Mouse (Mus musculus) gastrocnemius, postnatal 4 days (tissue): ENCODE measurements at regions not wholly inside any gene's neighbourhood (a gene's known extent, or its start where the extent isn't known, plus 50 kb on each side); places are given as distances from the start of the nearest gene placed in this dataset.

Experiments used
- DNase-seq, 2 experiments: peaks; one replicate each; pipeline ENCODE4 v3.0.0; 2021 to 2022; ENCODE audit warnings: low spot score in 2 of 2, mixed read lengths in 2 of 2

DNA sequence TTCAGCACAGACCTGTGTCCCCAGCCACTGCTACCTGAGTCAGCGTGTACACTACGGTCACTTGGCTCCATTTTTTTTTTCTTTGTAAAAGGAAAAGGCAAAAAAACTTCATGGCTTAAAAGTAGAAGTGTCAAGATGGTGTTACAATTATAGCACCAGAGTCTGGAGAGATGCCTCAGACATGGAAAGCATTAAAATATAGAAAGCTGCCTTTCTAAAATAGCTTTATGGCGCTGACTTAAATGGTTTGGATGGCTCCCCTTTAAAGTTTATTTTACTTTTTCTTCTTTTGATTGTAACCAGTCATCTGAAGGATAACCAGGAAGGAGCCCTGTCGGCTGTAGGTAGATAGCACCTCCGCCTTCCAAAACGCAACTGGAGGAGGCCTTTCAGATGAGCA lies 79.0 kb upstream of the Jade1 start:
- DNase-seq = no peak

GRCm38 (mm10) chr3:41472586-41472985 lies 82.9 kb upstream of the Jade1 start:
- DNase-seq = no peak

GRCm38 (mm10) chr3:41469106-41469505 lies 86.4 kb upstream of the Jade1 start:
- DNase-seq = no peak

GRCm38 (mm10) chr3:41467857-41468256 lies 87.7 kb upstream of the Jade1 start:
- no peak for DNase-seq

GRCm38 (mm10) chr3:41465893-41466292 lies 89.6 kb upstream of the Jade1 start:
- DNase-seq = no peak

- DNase-seq = peak in 1 of 2 experiments; percentile 11
Observed at GRCm38 (mm10) chr3:41462953-41463644, 92.4 kb upstream of the Jade1 start.

- DNase-seq = no peak
Observed at GRCm38 (mm10) chr3:41460131-41460530, 95.4 kb upstream of the Jade1 start.

- DNase-seq = no peak
Observed at GRCm38 (mm10) chr3:41458156-41458555, 97.4 kb upstream of the Jade1 start.

DNA sequence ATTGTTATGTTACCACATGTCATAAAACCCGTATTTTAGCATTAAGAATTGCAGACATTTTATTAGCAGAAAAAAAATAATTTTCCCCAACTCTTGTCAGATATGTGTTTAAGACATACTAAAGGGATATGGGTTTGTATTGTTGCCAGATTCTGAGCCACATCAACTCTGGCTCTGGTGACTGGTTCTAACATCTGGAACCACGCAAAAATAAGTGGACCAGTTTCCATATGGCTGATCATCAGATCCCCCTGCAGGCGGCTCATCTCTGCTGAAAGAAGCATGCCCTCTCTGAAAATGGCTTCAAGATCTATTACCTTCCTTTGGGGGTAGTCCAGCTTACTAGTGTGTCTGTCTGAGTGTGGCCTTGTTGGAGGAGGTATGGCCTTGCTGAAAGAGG lies 102.0 kb upstream of the Jade1 start:
- no peak for DNase-seq

GRCm38 (mm10) chr3:41452716-41453090 lies 102.8 kb upstream of the Jade1 start:
- DNase-seq = no peak

DNA sequence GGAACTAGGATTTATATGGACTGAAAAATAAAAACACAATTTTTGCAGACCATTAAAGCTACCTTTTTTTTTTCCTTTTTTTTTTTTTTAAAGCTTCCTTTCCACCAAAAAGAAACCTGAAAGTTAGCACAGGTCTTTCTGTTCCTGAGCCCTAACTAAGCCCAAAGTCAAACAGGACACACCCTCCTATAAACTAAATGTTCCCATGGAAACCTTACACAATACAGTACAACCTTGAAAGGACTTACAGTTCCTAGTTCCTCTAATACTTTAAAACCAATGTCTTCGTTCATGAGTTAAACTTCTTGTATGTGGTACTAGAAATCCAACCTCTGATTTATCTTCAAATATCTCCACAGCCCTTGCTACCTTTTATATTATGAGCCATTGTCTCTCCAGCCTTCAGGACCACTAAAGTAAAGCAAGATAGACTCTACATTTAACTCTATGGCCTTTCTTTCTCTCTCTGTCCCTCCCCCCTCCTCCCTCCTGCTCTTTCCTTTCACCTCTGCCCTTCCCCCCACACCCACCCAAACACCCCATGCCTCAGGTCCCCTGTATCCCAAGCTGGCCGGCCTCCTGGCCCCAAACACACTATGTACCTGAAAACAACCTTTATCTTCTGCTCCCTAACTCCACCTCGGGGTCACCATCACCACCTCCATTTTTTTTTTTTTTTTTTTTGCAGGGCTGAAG lies 103.4 kb upstream of the Jade1 start:
- no peak for DNase-seq

DNA sequence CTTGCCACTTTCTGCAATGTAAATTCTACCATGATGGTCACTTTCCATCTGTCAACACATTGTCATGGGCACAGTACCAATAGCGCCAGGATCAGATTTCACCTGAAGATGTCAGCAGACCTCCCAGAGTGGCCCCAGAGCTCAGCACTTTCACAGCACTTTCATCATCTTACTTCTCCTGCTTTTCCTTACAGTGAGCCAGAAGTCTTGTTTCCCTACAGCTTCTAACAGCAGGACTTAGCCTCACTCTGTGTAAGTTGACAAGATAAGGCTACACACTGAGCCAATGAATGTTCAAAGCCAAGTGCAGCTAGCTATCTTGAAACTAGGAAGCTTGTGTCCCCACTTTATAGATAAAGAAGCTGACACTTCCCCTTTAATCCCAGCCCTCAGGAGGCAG lies 104.8 kb upstream of the Jade1 start:
- DNase-seq = no peak

GRCm38 (mm10) chr3:41444243-41444753 lies 111.2 kb upstream of the Jade1 start:
- no peak for DNase-seq

- no peak for DNase-seq
Observed at GRCm38 (mm10) chr3:41436238-41436637, 119.3 kb upstream of the Jade1 start.

- no peak for DNase-seq
Observed at GRCm38 (mm10) chr3:41433106-41433505, 122.4 kb upstream of the Jade1 start.

GRCm38 (mm10) chr3:41432376-41432775 lies 123.2 kb upstream of the Jade1 start:
- DNase-seq = no peak

- DNase-seq = no peak
Observed at GRCm38 (mm10) chr3:41430191-41430590, 125.3 kb upstream of the Jade1 start.

- no peak for DNase-seq
Observed at GRCm38 (mm10) chr3:41426946-41427345, 128.6 kb upstream of the Jade1 start.

- no peak for DNase-seq
Observed at GRCm38 (mm10) chr3:41425863-41426262, 129.7 kb upstream of the Jade1 start.

DNA sequence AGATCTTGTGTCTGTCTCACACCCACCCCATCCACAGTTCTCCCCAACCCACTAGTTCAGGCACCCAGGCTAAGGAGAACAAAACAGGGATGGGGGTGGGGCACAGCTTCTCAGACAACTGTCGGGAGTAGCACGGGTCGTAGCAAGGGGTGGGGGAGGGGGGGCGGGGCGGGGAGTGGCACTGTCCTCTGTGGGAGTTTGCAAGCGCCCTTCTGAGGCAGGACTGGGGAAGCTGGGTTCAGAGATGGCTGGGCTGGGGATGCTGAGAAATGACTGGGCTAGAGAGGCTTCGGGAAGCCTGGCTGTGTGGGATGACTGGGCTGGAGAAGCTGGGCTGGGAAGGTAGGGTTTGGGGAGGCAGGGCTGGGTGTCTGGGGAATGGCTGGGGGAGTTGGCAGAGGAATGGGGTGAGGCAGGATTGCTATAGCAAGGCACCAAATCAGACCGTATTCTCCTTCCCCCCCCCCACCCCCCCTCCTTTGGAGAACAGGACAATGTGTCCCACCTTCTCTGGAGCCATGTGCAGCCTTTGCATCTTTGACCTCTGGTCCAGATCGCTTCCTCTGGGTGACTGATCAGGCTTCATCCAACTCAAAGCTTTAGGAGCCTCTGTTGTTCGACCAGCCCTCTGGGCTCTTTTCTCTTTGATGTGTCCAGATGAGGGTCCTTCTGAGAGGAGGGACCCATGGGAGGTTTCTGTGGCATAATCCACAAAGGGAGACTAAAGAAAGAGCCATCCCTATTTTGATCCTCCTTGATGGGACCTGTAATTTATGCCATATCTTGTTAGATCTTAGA lies 131.2 kb upstream of the Jade1 start:
- DNase-seq = no peak

DNA sequence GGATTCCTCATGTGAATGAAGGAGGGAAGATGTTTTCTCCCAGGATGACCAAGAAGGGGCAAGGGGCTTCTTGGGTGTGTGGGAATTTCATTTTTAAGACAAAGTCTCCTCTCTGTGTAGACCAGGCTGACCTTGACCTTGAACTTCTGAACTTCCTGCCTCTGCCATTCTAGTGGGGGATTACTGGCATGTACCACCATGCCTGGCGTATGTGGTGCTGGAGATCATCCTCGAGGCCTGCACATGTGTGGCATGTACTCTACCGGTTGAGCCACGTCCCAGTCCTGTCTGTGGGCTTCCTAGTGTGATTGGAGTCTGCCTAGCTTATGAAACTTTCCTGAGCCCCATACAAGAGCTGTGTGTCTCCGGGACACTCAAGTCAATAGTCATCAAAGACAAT lies 131.9 kb upstream of the Jade1 start:
- DNase-seq = no peak
